Mouse (Mus musculus): ENCODE measurements around the gene Ttc14.

DNA sequence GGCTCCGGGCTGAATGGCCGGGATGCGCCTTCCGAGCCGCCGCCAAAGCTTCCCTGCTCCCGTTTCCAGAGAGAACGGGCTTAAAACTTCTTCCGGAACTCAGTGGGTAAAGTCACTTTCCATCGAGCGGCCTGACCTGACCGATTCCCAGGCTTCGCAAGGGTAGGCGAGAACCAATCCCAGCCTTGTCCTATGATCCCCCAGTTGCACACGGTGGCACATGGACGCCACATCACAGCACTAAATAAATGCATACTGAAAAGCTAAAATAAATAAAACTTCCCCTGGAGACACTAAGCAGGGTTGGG is 835 bp downstream of the Ttc14 start:
- TF ChIP-seq POLR2A (IDR thresholded peaks at IDR 0.05; ENCODE audit: borderline replicate concordance, extremely low read depth, insufficient read depth, insufficient read length, poor library complexity, severe bottlenecking), result no peak
- TF ChIP-seq CTCF (IDR thresholded peaks at IDR 0.05; ENCODE audit: borderline replicate concordance, extremely low read depth, insufficient read depth, insufficient read length), result no peak
